Mouse (Mus musculus) urinary bladder, postnatal 0 days (tissue): Measurements from ENCODE around the gene Caskin1. TPM values are rescaled to one million over a fixed set of nuclear protein-coding genes. Genes with fewer than 3 reads are reported as not detected.

Experiments used
- polyA plus RNA-seq: library from polyadenylated mRNA; unstranded; fragments of >200 nt; fragmentation: Nextera tagmentation; extraction: Ambion mirVana; gene quantifications from 2 replicates; pipeline ENCODE4 v1.2.1, GENCODE M21; 2015

The Caskin1 gene
- polyA plus RNA-seq = 0.23 and 0.41 TPM in 2 replicates

GRCm38 (mm10) chr17:24488186-24488661 is at the start of gene Caskin1:
Caskin1 (plus strand) TSS chr17:24488601.

GRCm38 (mm10) chr17:24442632-24443155 is 45.7 kb upstream of the Caskin1 start, which contains the start of gene Dnase1l2:
Dnase1l2 (minus strand) TSS chr17:24443105.

GRCm38 (mm10) chr17:24469910-24470602 is 18.3 kb upstream of the Caskin1 start, which contains the start of the genes E4f1 and Pgp:
E4f1 (minus strand) TSS chr17:24470313.
Pgp (plus strand) TSS chr17:24470392.

GRCm38 (mm10) chr17:24473612-24474275 is 14.7 kb upstream of the Caskin1 start, which contains the start of gene Bricd5:
Bricd5 (plus strand) TSS chr17:24473884.

GRCm38 (mm10) chr17:24478663-24479380 is 9.6 kb upstream of the Caskin1 start, which contains the start of gene Mlst8:
Mlst8 (minus strand) TSS chr17:24479078.

GRCm38 (mm10) chr17:24527723-24528559 is 39.5 kb downstream of the Caskin1 start, which contains the start of gene Traf7:
Traf7 (minus strand) TSS chr17:24527938.

GRCm38 (mm10) chr17:24534160-24534718 is 45.8 kb downstream of the Caskin1 start, which contains the start of gene Rab26:
Rab26 (minus strand) TSS chr17:24534210.

GRCm38 (mm10) chr17:24549618-24550415 is 61.4 kb downstream of the Caskin1 start, which contains the start of gene Pkd1:
Pkd1 (plus strand) TSS chr17:24549834.

Other genes starting within 250 kb of the Caskin1 start
- 6.9 and 11.9 TPM in 2 replicates for gene Ccnf, start 237.1 kb upstream of the Caskin1 start, polyA plus RNA-seq
- 0.19 TPM in 1 of 2 replicates, not detected in the other for gene Abca17, start 137.5 kb upstream of the Caskin1 start, polyA plus RNA-seq
- gene Abca3, start 136.7 kb upstream of the Caskin1 start, polyA plus RNA-seq = 10.4 and 13.4 TPM in 2 replicates
- 112 and 119 TPM in 2 replicates for gene Rnps1, start 74.0 kb upstream of the Caskin1 start, polyA plus RNA-seq
- 102 and 104 TPM in 2 replicates for gene Eci1, start 62.0 kb upstream of the Caskin1 start, polyA plus RNA-seq
- 35.1 and 38.3 TPM in 2 replicates for gene Dnase1l2, start 45.5 kb upstream of the Caskin1 start, polyA plus RNA-seq
- 17.7 and 19.5 TPM in 2 replicates for gene E4f1, start 18.3 kb upstream of the Caskin1 start, polyA plus RNA-seq
- 41.5 and 50.1 TPM in 2 replicates for gene Pgp, start 18.2 kb upstream of the Caskin1 start, polyA plus RNA-seq
- gene Bricd5, start 14.7 kb upstream of the Caskin1 start, polyA plus RNA-seq = not detected in 2 replicates
- 11.2 and 13.5 TPM in 2 replicates for gene Mlst8, start 9.5 kb upstream of the Caskin1 start, polyA plus RNA-seq
- 50.4 and 54.8 TPM in 2 replicates for gene Traf7, start 39.3 kb downstream of the Caskin1 start, polyA plus RNA-seq
- gene Rab26, start 45.6 kb downstream of the Caskin1 start, polyA plus RNA-seq = 2.2 and 2.6 TPM in 2 replicates
- 28.6 and 36.5 TPM in 2 replicates for gene Pkd1, start 61.2 kb downstream of the Caskin1 start, polyA plus RNA-seq
- gene Tsc2, start 144.0 kb downstream of the Caskin1 start, polyA plus RNA-seq = 216 and 218 TPM in 2 replicates
- 9.8 and 11.3 TPM in 2 replicates for gene Nthl1, start 144.1 kb downstream of the Caskin1 start, polyA plus RNA-seq
- gene Slc9a3r2, start 161.7 kb downstream of the Caskin1 start, polyA plus RNA-seq = 33.6 and 38.2 TPM in 2 replicates
- gene Npw, start 169.9 kb downstream of the Caskin1 start, polyA plus RNA-seq = not detected in 2 replicates
- gene Zfp598, start 181.1 kb downstream of the Caskin1 start, polyA plus RNA-seq = 10.0 and 11.2 TPM in 2 replicates
- gene Syngr3, start 201.4 kb downstream of the Caskin1 start, polyA plus RNA-seq = 0.08 and 0.41 TPM in 2 replicates
- gene Gfer, start 207.6 kb downstream of the Caskin1 start, polyA plus RNA-seq = 28.0 and 29.7 TPM in 2 replicates
- gene Noxo1, start 207.6 kb downstream of the Caskin1 start, polyA plus RNA-seq = 1.4 and 2.0 TPM in 2 replicates
- 31.4 and 34.7 TPM in 2 replicates for gene Tbl3, start 219.1 kb downstream of the Caskin1 start, polyA plus RNA-seq
- gene Rnf151, start 229.5 kb downstream of the Caskin1 start, polyA plus RNA-seq = 0.24 TPM in 1 of 2 replicates, not detected in the other
- 1,136 and 1,298 TPM in 2 replicates for gene Rps2, start 229.5 kb downstream of the Caskin1 start, polyA plus RNA-seq
- 218 and 232 TPM in 2 replicates for gene Ndufb10, start 235.9 kb downstream of the Caskin1 start, polyA plus RNA-seq
- gene Rpl3l, start 239.2 kb downstream of the Caskin1 start, polyA plus RNA-seq = 0.16 and 0.19 TPM in 2 replicates
- gene Msrb1, start 248.0 kb downstream of the Caskin1 start, polyA plus RNA-seq = 203 and 213 TPM in 2 replicates